Mouse (Mus musculus): Measurements from ENCODE around the gene Gm1604a. TPM values are rescaled to one million over a fixed set of nuclear protein-coding genes. Genes with fewer than 3 reads are reported as not detected.
"Not testable (repeated sequence)": the region's sequence is repeated elsewhere in the genome, so short reads cannot be mapped to it uniquely, and the experiment has no call there.

The Gm1604a gene
- polyA plus RNA-seq, 1 experiment, result not detected

- H3K27me3 ChIP-seq (ENCODE audit: control insufficient read depth, insufficient read depth, low read length); H3K4me3 ChIP-seq (ENCODE audit: low read depth, low read length); H3K4me1 ChIP-seq (ENCODE audit: control insufficient read depth, insufficient read depth, insufficient read length, low read length); H3K27ac ChIP-seq (ENCODE audit: insufficient read depth, low read depth, low read length); H3K36me3 ChIP-seq (ENCODE audit: control insufficient read depth, insufficient read depth, low read length): not testable (repeated sequence)
Observed at GRCm38 (mm10) chr17:7008885-7009284, 16.5 kb upstream of the Gm1604a start.

- no CpG with 5 or more reads among the region's 7 CpGs for WGBS
- H3K27ac ChIP-seq (ENCODE audit: insufficient read depth, low read depth, low read length); H3K4me1 ChIP-seq (ENCODE audit: control insufficient read depth, insufficient read depth, insufficient read length, low read length); H3K36me3 ChIP-seq (ENCODE audit: control insufficient read depth, insufficient read depth, low read length); H3K4me3 ChIP-seq (ENCODE audit: low read depth, low read length); H3K27me3 ChIP-seq (ENCODE audit: control insufficient read depth, insufficient read depth, low read length): not testable (repeated sequence)
Observed at GRCm38 (mm10) chr17:7009440-7009839, 15.9 kb upstream of the Gm1604a start.

DNA sequence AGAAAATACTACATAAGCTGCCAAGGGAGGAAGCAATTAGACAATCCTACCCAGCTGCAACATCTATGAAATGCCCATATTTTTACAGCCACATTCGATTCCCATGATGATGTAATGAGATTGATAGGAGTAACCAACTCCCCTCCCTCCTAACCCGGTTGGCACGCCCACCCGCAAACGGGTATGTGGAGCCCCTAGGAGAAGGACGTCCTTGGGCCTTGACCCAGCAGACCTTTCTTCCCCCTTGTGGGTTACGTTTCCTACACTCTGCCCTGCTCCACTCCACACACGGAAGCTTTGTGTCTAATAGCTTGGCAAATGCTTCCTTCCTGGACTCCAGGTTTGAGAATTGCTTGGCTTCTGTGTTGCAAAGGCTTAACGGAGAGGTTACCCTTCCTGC is 15.5 kb upstream of the Gm1604a start:
- H3K36me3 ChIP-seq (ENCODE audit: control insufficient read depth, insufficient read depth, low read length); H3K27ac ChIP-seq (ENCODE audit: insufficient read depth, low read depth, low read length); H3K27me3 ChIP-seq (ENCODE audit: control insufficient read depth, insufficient read depth, low read length); H3K4me1 ChIP-seq (ENCODE audit: control insufficient read depth, insufficient read depth, insufficient read length, low read length); H3K4me3 ChIP-seq (ENCODE audit: low read depth, low read length): not testable (repeated sequence)
- 45% methylated on average over 8 of the region's 9 CpGs for WGBS

DNA sequence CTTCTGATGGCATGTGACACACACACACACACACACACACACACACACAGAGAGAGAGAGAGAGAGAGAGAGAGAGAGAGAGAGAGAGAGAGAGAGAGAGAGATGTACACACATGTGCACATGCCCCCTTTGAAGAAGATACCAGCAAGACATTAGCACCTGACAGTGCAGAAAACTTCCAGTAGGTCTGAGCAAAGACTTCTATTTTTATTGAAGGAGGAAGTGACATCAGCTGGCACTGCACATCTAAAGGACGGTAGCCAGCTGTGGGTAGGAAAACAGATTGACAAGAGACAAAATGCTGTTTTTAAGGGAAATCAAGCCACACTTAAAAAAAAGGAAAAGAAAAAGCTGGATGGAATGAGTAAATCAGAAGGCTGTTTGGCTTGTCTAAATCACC is 11.2 kb upstream of the Gm1604a start:
- H3K36me3 ChIP-seq (ENCODE audit: control insufficient read depth, insufficient read depth, low read length); H3K27ac ChIP-seq (ENCODE audit: insufficient read depth, low read depth, low read length); H3K4me1 ChIP-seq (ENCODE audit: control insufficient read depth, insufficient read depth, insufficient read length, low read length); H3K27me3 ChIP-seq (ENCODE audit: control insufficient read depth, insufficient read depth, low read length); H3K4me3 ChIP-seq (ENCODE audit: low read depth, low read length): not testable (repeated sequence)
- WGBS, result no CpG with 5 or more reads among the region's 1 CpGs

DNA sequence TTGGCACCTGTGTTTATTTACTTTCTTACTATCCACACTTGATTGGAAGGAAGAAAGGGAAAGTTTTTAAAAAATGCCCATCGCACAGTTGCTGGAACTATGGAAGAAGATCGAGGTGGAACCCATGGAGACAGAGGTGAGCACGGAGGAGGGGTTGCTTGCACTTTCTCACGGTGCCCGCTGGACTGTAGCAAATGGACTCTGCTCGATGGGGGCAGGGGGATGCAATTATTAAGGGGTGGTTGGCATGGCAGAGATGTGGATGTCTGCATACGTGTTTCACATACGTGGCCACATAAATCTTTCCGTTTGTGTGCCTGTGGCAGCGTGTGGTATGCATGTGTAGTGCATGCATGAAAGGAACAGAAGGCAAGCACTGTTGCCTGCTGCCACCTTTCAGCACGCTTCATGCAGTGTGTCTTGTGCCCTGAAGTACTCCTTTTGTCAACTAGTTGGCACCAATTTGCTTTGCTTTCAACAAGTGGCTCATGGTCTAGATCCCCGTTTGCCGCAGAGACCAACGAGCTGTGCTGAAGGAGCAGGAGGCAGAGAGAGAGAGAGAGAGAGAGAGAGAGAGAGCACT is 487 bp downstream of the Gm1604a start:
- H3K36me3 ChIP-seq (ENCODE audit: control insufficient read depth, insufficient read depth, low read length); H3K4me3 ChIP-seq (ENCODE audit: low read depth, low read length); H3K4me1 ChIP-seq (ENCODE audit: control insufficient read depth, insufficient read depth, insufficient read length, low read length); H3K27me3 ChIP-seq (ENCODE audit: control insufficient read depth, insufficient read depth, low read length); H3K27ac ChIP-seq (ENCODE audit: insufficient read depth, low read depth, low read length): not testable (repeated sequence)
- 85% methylated on average over 3 of the region's 14 CpGs for WGBS

GRCm38 (mm10) chr17:7030204-7030603 is 4.8 kb downstream of the Gm1604a start:
- not testable (repeated sequence) for H3K4me1 ChIP-seq (ENCODE audit: control insufficient read depth, insufficient read depth, insufficient read length, low read length); H3K27me3 ChIP-seq (ENCODE audit: control insufficient read depth, insufficient read depth, low read length); H3K27ac ChIP-seq (ENCODE audit: insufficient read depth, low read depth, low read length); H3K36me3 ChIP-seq (ENCODE audit: control insufficient read depth, insufficient read depth, low read length); H3K4me3 ChIP-seq (ENCODE audit: low read depth, low read length)
- 51% methylated on average over 6 of the region's 7 CpGs for WGBS

DNA sequence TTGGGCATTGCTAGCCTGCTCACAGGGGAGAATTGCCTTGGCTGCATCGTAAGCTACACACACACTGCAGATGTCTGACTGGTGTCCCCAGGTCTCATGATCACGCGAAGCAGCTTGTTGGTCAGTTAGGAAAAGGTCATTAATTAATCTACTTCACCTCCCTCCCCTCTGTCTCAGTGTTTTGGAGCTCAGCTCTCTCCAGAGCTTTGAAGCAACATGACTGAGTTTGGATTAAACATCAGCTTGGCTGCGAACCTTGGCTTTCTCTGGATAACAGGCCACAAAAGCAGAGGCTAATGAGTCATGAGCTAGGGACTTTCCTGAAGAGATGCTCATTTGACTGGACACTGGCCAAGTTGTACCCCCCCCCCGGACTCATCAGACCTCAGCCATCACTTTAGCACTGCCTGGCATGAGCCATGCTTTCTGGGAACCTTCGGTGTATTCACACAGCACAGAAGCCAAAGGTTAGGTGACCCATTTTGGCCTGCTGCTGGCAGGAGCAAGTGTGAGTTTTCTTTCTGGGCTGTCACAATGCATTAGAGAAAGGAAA is 5.3 kb downstream of the Gm1604a start:
- H3K27me3 ChIP-seq (ENCODE audit: control insufficient read depth, insufficient read depth, low read length); H3K27ac ChIP-seq (ENCODE audit: insufficient read depth, low read depth, low read length); H3K4me3 ChIP-seq (ENCODE audit: low read depth, low read length); H3K36me3 ChIP-seq (ENCODE audit: control insufficient read depth, insufficient read depth, low read length); H3K4me1 ChIP-seq (ENCODE audit: control insufficient read depth, insufficient read depth, insufficient read length, low read length): not testable (repeated sequence)
- WGBS, result 72% methylated on average over 3 of the region's 6 CpGs

- not testable (repeated sequence) for H3K4me1 ChIP-seq (ENCODE audit: control insufficient read depth, insufficient read depth, insufficient read length, low read length); H3K36me3 ChIP-seq (ENCODE audit: control insufficient read depth, insufficient read depth, low read length); H3K27ac ChIP-seq (ENCODE audit: insufficient read depth, low read depth, low read length); H3K4me3 ChIP-seq (ENCODE audit: low read depth, low read length); H3K27me3 ChIP-seq (ENCODE audit: control insufficient read depth, insufficient read depth, low read length)
- 56% methylated on average over 3 of the region's 17 CpGs for WGBS
Observed at GRCm38 (mm10) chr17:7033192-7034166, 8.1 kb downstream of the Gm1604a start.

DNA sequence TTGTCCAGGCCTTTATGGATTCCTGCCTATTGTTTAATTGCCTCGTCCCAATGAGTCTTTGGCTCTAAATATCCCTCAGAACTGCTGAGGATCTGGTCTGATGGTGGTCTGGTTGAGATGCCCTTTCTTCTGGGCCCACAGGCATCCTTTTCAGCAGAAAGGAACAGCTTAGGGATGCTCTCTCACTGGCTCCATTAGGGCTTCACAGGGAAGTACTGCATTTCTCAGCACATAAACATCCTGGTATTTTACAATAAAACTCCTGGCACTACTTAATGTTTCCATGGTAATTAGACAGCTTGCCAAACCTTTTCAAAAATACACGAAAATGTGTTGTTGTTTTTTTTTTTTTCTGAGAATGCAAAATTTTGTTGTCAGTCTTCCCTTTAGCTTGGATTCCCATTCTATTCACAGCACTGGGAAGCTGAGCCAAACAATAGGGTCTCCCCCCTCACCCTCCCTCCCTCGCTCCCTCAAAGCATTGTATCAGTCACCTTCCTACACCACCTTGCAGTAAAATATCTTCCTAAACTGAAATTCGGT is 43.7 kb downstream of the Gm1604a start:
- not testable (repeated sequence) for H3K27me3 ChIP-seq (ENCODE audit: control insufficient read depth, insufficient read depth, low read length); H3K27ac ChIP-seq (ENCODE audit: insufficient read depth, low read depth, low read length); H3K4me3 ChIP-seq (ENCODE audit: low read depth, low read length); H3K4me1 ChIP-seq (ENCODE audit: control insufficient read depth, insufficient read depth, insufficient read length, low read length); H3K36me3 ChIP-seq (ENCODE audit: control insufficient read depth, insufficient read depth, low read length)
- WGBS, result 57% methylated on average over 3 of the region's 4 CpGs

DNA sequence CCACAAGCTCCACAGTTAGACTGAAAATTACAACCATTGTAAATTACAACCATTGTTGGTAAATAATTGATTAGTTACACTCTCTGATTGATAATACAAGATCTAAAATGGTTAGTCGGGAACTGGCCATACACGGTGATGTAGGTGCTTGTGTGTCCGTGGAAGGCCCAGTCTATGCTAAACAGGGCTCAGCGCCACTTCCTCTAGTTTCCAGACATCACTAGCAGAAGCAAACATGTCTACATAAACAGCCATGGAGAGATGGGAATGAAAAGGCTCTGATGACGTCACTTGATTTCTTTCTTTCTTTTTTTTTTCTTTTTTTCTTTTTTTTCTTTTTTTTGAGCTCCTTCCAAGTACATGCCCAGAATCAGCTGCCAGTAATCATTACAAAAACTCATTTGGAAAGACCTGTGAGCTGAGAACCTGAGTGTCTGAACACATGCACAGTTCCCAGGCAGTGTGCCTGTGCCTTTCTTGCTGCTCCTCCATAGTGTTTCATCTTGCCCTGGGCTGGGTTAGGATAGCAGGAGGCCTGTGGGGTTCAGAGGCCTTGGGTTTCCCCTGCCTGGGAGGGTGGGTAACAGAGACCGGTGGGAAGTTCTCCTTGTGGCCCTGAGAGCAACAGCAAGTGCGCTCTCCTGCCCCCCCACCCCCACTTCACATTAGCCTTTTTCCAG is 44.3 kb downstream of the Gm1604a start:
- not testable (repeated sequence) for H3K4me3 ChIP-seq (ENCODE audit: low read depth, low read length); H3K4me1 ChIP-seq (ENCODE audit: control insufficient read depth, insufficient read depth, insufficient read length, low read length); H3K36me3 ChIP-seq (ENCODE audit: control insufficient read depth, insufficient read depth, low read length); H3K27me3 ChIP-seq (ENCODE audit: control insufficient read depth, insufficient read depth, low read length); H3K27ac ChIP-seq (ENCODE audit: insufficient read depth, low read depth, low read length)
- WGBS, result 73% methylated on average over 6 of the region's 7 CpGs

- 17% methylated on average over 3 of the region's 3 CpGs for WGBS
Observed at GRCm38 (mm10) chr17:7074494-7074893, 49.1 kb downstream of the Gm1604a start.

More at GRCm38 (mm10) chr17:7074494-7074893, 49.1 kb downstream of the Gm1604a start:
- H3K4me3 ChIP-seq (ENCODE audit: low read depth, low read length); H3K27ac ChIP-seq (ENCODE audit: insufficient read depth, low read depth, low read length); H3K4me1 ChIP-seq (ENCODE audit: control insufficient read depth, insufficient read depth, insufficient read length, low read length); H3K36me3 ChIP-seq (ENCODE audit: control insufficient read depth, insufficient read depth, low read length); H3K27me3 ChIP-seq (ENCODE audit: control insufficient read depth, insufficient read depth, low read length): not testable (repeated sequence)
